Mouse (Mus musculus) frontal cortex, adult (tissue): ENCODE measurements around the gene Zdbf2.
A peak's percentile ranks its signal among the peaks of the same experiment; 100 is the strongest.
"Not testable (repeated sequence)": the region's sequence is repeated elsewhere in the genome, so short reads cannot be mapped to it uniquely, and the experiment has no call there.

Experiments used
- ATAC-seq: cut with Nextera tagmentation; 2 replicates; pipeline ENCODE4 v1.9.2; 2017; ENCODE audit warnings: mild to moderate bottlenecking, moderate library complexity, mixed read lengths; ENCODE audit not compliant: low TSS enrichment

Zdbf2 gene

GRCm38 (mm10) chr1:63263671-63264070 lies 9.4 kb upstream of the Zdbf2 start:
- ATAC-seq = no peak

- no peak for ATAC-seq
These were observed 7.6 kb upstream of the Zdbf2 start for GRCm38 (mm10) chr1:63265461-63265860.

GRCm38 (mm10) chr1:63266121-63266520 lies 6.9 kb upstream of the Zdbf2 start:
- no peak for ATAC-seq

- ATAC-seq = no peak
These were observed 6.3 kb upstream of the Zdbf2 start for GRCm38 (mm10) chr1:63266716-63267115.

GRCm38 (mm10) chr1:63272125-63272675 lies 865 bp upstream of the Zdbf2 start:
- ATAC-seq = peak; percentile 62; the same call in 1 of the 2 replicates

GRCm38 (mm10) chr1:63273339-63273951 lies 380 bp downstream of the Zdbf2 start:
- ATAC-seq = peak; percentile 20; the same call in 1 of the 2 replicates

- ATAC-seq = no peak
These were observed 1.1 kb downstream of the Zdbf2 start for GRCm38 (mm10) chr1:63274046-63274730.

- no peak for ATAC-seq
These were observed 5.0 kb downstream of the Zdbf2 start for GRCm38 (mm10) chr1:63278106-63278505.

- no peak for ATAC-seq
These were observed 20.9 kb downstream of the Zdbf2 start for GRCm38 (mm10) chr1:63293965-63294364.

GRCm38 (mm10) chr1:63309661-63310060 lies 36.6 kb downstream of the Zdbf2 start:
- no peak for ATAC-seq

GRCm38 (mm10) chr1:63323565-63324132 lies 50.6 kb downstream of the Zdbf2 start:
- ATAC-seq = not testable (repeated sequence)
